Mouse (Mus musculus): ENCODE results near the gene Slc25a34. TPM values are rescaled to one million over a fixed set of nuclear protein-coding genes. Genes with fewer than 3 reads are reported as not detected.
A peak's percentile ranks its signal among the peaks of the same experiment; 100 is the strongest.

Slc25a34 gene
- 0.08 and 0.14 TPM in 2 replicates for polyA plus RNA-seq (2015; fragmentation: Nextera tagmentation; extraction: Ambion mirVana)

GRCm38 (mm10) chr4:141623666-141624065 lies at the start of gene Slc25a34:
Gene Slc25a34 (minus strand): TSS chr4:141623821.
- Histone ChIP-seq H3K27ac (ENCODE audit: low read length) (no peak within 1 kb of the TSS), H3K9me3 (replicated peaks; ENCODE audit: control insufficient read depth, low read length) (no peaks in the 10 kb centered on the region), H3K27me3 (ENCODE audit: control insufficient read depth, insufficient read depth, low read depth, low read length) (no peaks in the 10 kb centered on the region), H3K4me2 (ENCODE audit: low read depth, low read length) (no peak within 1 kb of the TSS), H3K4me3 (ENCODE audit: low read depth, low read length) (no peak within 1 kb of the TSS), H3K36me3 (ENCODE audit: control insufficient read depth, insufficient read depth) (no peaks in the 10 kb centered on the region), H3K4me1 (ENCODE audit: control insufficient read depth, low read depth, low read length) (peaks cover 3% of the 10 kb centered on the region), H3K9ac (ENCODE audit: low read depth, low read length) (no peak within 1 kb of the TSS)
- peak; percentile 86 for ATAC-seq (ENCODE audit: low read depth)
- WGBS (ENCODE audit: insufficient replicate concordance): 60% methylated on average over 1 of the region's 1 CpGs

- no peaks in the 10 kb centered on the region for H3K36me3 ChIP-seq (ENCODE audit: control insufficient read depth, insufficient read depth)
- H3K4me2 ChIP-seq (ENCODE audit: low read depth, low read length): no peak overlapping the region
- H3K27me3 ChIP-seq (ENCODE audit: control insufficient read depth, insufficient read depth, low read depth, low read length): no peaks in the 10 kb centered on the region
- H3K4me1 ChIP-seq (ENCODE audit: control insufficient read depth, low read depth, low read length): no peaks in the 10 kb centered on the region
- H3K9ac ChIP-seq (ENCODE audit: low read depth, low read length): no peak overlapping the region
- no peak overlapping the region for H3K4me3 ChIP-seq (ENCODE audit: low read depth, low read length)
- no peak for ATAC-seq (ENCODE audit: low read depth)
- 63% methylated on average over 13 of the region's 13 CpGs for WGBS (ENCODE audit: insufficient replicate concordance)
- no peaks in the 10 kb centered on the region for H3K9me3 ChIP-seq (replicated peaks; ENCODE audit: control insufficient read depth, low read length)
- H3K27ac ChIP-seq (ENCODE audit: low read length): no peak overlapping the region
Observed at GRCm38 (mm10) chr4:141672325-141672724, 48.7 kb upstream of the Slc25a34 start.

- ATAC-seq (ENCODE audit: low read depth): no peak
- WGBS (ENCODE audit: insufficient replicate concordance): 72% methylated on average over 4 of the region's 4 CpGs
- Histone ChIP-seq H3K9ac (ENCODE audit: low read depth, low read length) (no peak overlapping the region), H3K27me3 (ENCODE audit: control insufficient read depth, insufficient read depth, low read depth, low read length) (no peaks in the 10 kb centered on the region), H3K4me3 (ENCODE audit: low read depth, low read length) (no peak overlapping the region), H3K4me2 (ENCODE audit: low read depth, low read length) (no peak overlapping the region), H3K36me3 (ENCODE audit: control insufficient read depth, insufficient read depth) (no peaks in the 10 kb centered on the region), H3K9me3 (replicated peaks; ENCODE audit: control insufficient read depth, low read length) (no peaks in the 10 kb centered on the region), H3K27ac (ENCODE audit: low read length) (no peak overlapping the region), H3K4me1 (ENCODE audit: control insufficient read depth, low read depth, low read length) (no peaks in the 10 kb centered on the region)
Observed at GRCm38 (mm10) chr4:141671389-141671788, 47.8 kb upstream of the Slc25a34 start.

- H3K4me3 ChIP-seq (ENCODE audit: low read depth, low read length): no peak overlapping the region
- ATAC-seq (ENCODE audit: low read depth): no peak
- no peaks in the 10 kb centered on the region for H3K4me1 ChIP-seq (ENCODE audit: control insufficient read depth, low read depth, low read length)
- 53% methylated on average over 18 of the region's 18 CpGs for WGBS (ENCODE audit: insufficient replicate concordance)
- no peaks in the 10 kb centered on the region for H3K27me3 ChIP-seq (ENCODE audit: control insufficient read depth, insufficient read depth, low read depth, low read length)
- H3K36me3 ChIP-seq (ENCODE audit: control insufficient read depth, insufficient read depth): no peaks in the 10 kb centered on the region
- no peak overlapping the region for H3K27ac ChIP-seq (ENCODE audit: low read length)
- no peak overlapping the region for H3K9ac ChIP-seq (ENCODE audit: low read depth, low read length)
- no peaks in the 10 kb centered on the region for H3K9me3 ChIP-seq (replicated peaks; ENCODE audit: control insufficient read depth, low read length)
- H3K4me2 ChIP-seq (ENCODE audit: low read depth, low read length): no peak overlapping the region
Observed at GRCm38 (mm10) chr4:141669898-141670712, 46.5 kb upstream of the Slc25a34 start.

- ATAC-seq (ENCODE audit: low read depth): no peak
- Histone ChIP-seq H3K27me3 (ENCODE audit: control insufficient read depth, insufficient read depth, low read depth, low read length) (no peaks in the 10 kb centered on the region), H3K9me3 (replicated peaks; ENCODE audit: control insufficient read depth, low read length) (no peaks in the 10 kb centered on the region), H3K4me1 (ENCODE audit: control insufficient read depth, low read depth, low read length) (peaks cover 15% of the 10 kb centered on the region), H3K4me3 (ENCODE audit: low read depth, low read length) (peak within 1 kb of the TSS; percentile 83), H3K4me2 (ENCODE audit: low read depth, low read length) (peak within 1 kb of the TSS; percentile 98), H3K9ac (ENCODE audit: low read depth, low read length) (peak within 1 kb of the TSS; percentile 95), H3K27ac (ENCODE audit: low read length) (no peak within 1 kb of the TSS), H3K36me3 (ENCODE audit: control insufficient read depth, insufficient read depth) (no peaks in the 10 kb centered on the region)
- WGBS (ENCODE audit: insufficient replicate concordance): 72% methylated on average over 8 of the region's 8 CpGs
Observed at GRCm38 (mm10) chr4:141664799-141665198, 41.2 kb upstream of the Slc25a34 start, which contains the start of gene Plekhm2. Gene Plekhm2 (minus strand): TSS chr4:141664899.

GRCm38 (mm10) chr4:141664011-141664745 lies 40.6 kb upstream of the Slc25a34 start:
- H3K9ac ChIP-seq (ENCODE audit: low read depth, low read length): peak overlapping the region; percentile 95
- no peaks in the 10 kb centered on the region for H3K27me3 ChIP-seq (ENCODE audit: control insufficient read depth, insufficient read depth, low read depth, low read length)
- peak overlapping the region; percentile 98 for H3K4me2 ChIP-seq (ENCODE audit: low read depth, low read length)
- ATAC-seq (ENCODE audit: low read depth): peak; percentile 92
- H3K4me3 ChIP-seq (ENCODE audit: low read depth, low read length): peak overlapping the region; percentile 83
- H3K27ac ChIP-seq (ENCODE audit: low read length): no peak overlapping the region
- peaks cover 15% of the 10 kb centered on the region for H3K4me1 ChIP-seq (ENCODE audit: control insufficient read depth, low read depth, low read length)
- H3K9me3 ChIP-seq (replicated peaks; ENCODE audit: control insufficient read depth, low read length): no peaks in the 10 kb centered on the region
- no peaks in the 10 kb centered on the region for H3K36me3 ChIP-seq (ENCODE audit: control insufficient read depth, insufficient read depth)
- 2% methylated on average over 36 of the region's 60 CpGs for WGBS (ENCODE audit: insufficient replicate concordance)

- H3K4me2 ChIP-seq (ENCODE audit: low read depth, low read length): peak overlapping the region; percentile 98
- no peaks in the 10 kb centered on the region for H3K27me3 ChIP-seq (ENCODE audit: control insufficient read depth, insufficient read depth, low read depth, low read length)
- peak overlapping the region; percentile 95 for H3K9ac ChIP-seq (ENCODE audit: low read depth, low read length)
- H3K9me3 ChIP-seq (replicated peaks; ENCODE audit: control insufficient read depth, low read length): no peaks in the 10 kb centered on the region
- peaks cover 15% of the 10 kb centered on the region for H3K4me1 ChIP-seq (ENCODE audit: control insufficient read depth, low read depth, low read length)
- H3K27ac ChIP-seq (ENCODE audit: low read length): no peak overlapping the region
- ATAC-seq (ENCODE audit: low read depth): peak; percentile 14; the same call in 1 of the 2 replicates
- no peaks in the 10 kb centered on the region for H3K36me3 ChIP-seq (ENCODE audit: control insufficient read depth, insufficient read depth)
- peak overlapping the region; percentile 83 for H3K4me3 ChIP-seq (ENCODE audit: low read depth, low read length)
- 5% methylated on average over 44 of the region's 47 CpGs for WGBS (ENCODE audit: insufficient replicate concordance)
Observed at GRCm38 (mm10) chr4:141663122-141663931, 39.7 kb upstream of the Slc25a34 start.

- no peak overlapping the region for H3K4me2 ChIP-seq (ENCODE audit: low read depth, low read length)
- H3K27me3 ChIP-seq (ENCODE audit: control insufficient read depth, insufficient read depth, low read depth, low read length): no peaks in the 10 kb centered on the region
- peaks cover 26% of the 10 kb centered on the region for H3K4me1 ChIP-seq (ENCODE audit: control insufficient read depth, low read depth, low read length)
- no peak overlapping the region for H3K4me3 ChIP-seq (ENCODE audit: low read depth, low read length)
- no peak for ATAC-seq (ENCODE audit: low read depth)
- WGBS (ENCODE audit: insufficient replicate concordance): 89% methylated on average over 11 of the region's 11 CpGs
- H3K9me3 ChIP-seq (replicated peaks; ENCODE audit: control insufficient read depth, low read length): no peaks in the 10 kb centered on the region
- no peaks in the 10 kb centered on the region for H3K36me3 ChIP-seq (ENCODE audit: control insufficient read depth, insufficient read depth)
- no peak overlapping the region for H3K27ac ChIP-seq (ENCODE audit: low read length)
- no peak overlapping the region for H3K9ac ChIP-seq (ENCODE audit: low read depth, low read length)
Observed at GRCm38 (mm10) chr4:141660884-141661283, 37.3 kb upstream of the Slc25a34 start.

Measured in liver, embryonic 16.5 days (tissue).